16 mouse cellular contexts compared by ENCODE assay signal in the genomic region with DNA sequence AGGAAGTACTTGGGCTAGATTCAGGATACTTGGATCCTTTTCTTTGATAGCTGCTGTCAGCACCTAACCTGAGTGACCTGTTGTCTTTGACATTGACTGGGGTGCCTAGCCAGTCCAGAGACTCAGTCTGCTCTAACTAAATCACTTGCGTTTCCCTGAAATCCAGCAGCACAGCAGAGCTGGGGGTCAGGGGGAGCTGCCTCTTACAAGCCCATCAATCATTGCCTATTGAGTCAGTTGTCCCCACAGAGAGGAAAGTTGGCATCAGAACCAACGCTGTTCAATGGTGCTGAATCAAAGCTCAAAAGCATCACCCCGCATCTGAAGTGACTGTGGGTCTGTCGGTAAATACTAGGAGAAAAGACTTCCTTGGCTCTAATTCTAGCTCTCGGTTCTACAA.
DNase-seq lines count a peak whose midpoint lies in the region; ATAC-seq lines count a peak whose summit lies in the region.
"Had no signal": no experiment of that assay in that cellular context is flagged by ENCODE, and none has a peak within 500 bp of the region (broad histone marks: within the 10 kb centered on the region; RNA-seq: fewer than 3 reads in every experiment).

No protein-coding gene starts in this region.

- H3K4me2 ChIP-seq in heart, embryonic 12.5 days = no peak overlapping the region
- no peak overlapping the region for H3K4me2 ChIP-seq in neural tube, embryonic 12.5 days (replicated peaks)
- no peak overlapping the region for H3K4me2 ChIP-seq in hindbrain, embryonic 14.5 days (replicated peaks)
- H3K4me2 ChIP-seq: heart, embryonic 15.5 days; kidney, embryonic 15.5 days; limb, embryonic 12.5 days had no signal

- H3K27ac ChIP-seq in heart, embryonic 12.5 days (ENCODE audit: poor library complexity, severe bottlenecking) = no peak overlapping the region
- H3K27ac ChIP-seq in neural tube, embryonic 12.5 days = no peak overlapping the region
- no peak overlapping the region for H3K27ac ChIP-seq in hindbrain, embryonic 14.5 days
- H3K27ac ChIP-seq: heart, embryonic 15.5 days; kidney, embryonic 15.5 days; limb, embryonic 12.5 days; liver, embryonic 14.5 days; macrophage had no signal

- peaks cover 12% of the 10 kb centered on the region for H3K4me1 ChIP-seq in heart, embryonic 12.5 days (replicated peaks)
- peaks cover 15% of the 10 kb centered on the region for H3K4me1 ChIP-seq in neural tube, embryonic 12.5 days
- H3K4me1 ChIP-seq in hindbrain, embryonic 14.5 days (replicated peaks; ENCODE audit: control insufficient read depth, insufficient read depth, low read length) = peaks cover 18% of the 10 kb centered on the region

- WGBS in heart, embryonic 12.5 days = 41% methylated on average over 5 of the region's 5 CpGs
- 11% methylated on average over 5 of the region's 5 CpGs for WGBS in neural tube, embryonic 12.5 days
- WGBS in hindbrain, embryonic 14.5 days = 11% methylated on average over 5 of the region's 5 CpGs

- no peak overlapping the region for H3K9ac ChIP-seq in heart, embryonic 12.5 days
- no peak overlapping the region for H3K9ac ChIP-seq in neural tube, embryonic 12.5 days
- H3K9ac ChIP-seq in hindbrain, embryonic 14.5 days = no peak overlapping the region
- H3K9ac ChIP-seq: heart, embryonic 15.5 days; kidney, embryonic 15.5 days; limb, embryonic 12.5 days; liver, embryonic 14.5 days had no signal

- no peaks in the 10 kb centered on the region for H3K27me3 ChIP-seq in heart, embryonic 12.5 days (replicated peaks)
- no peaks in the 10 kb centered on the region for H3K27me3 ChIP-seq in neural tube, embryonic 12.5 days (replicated peaks)
- H3K27me3 ChIP-seq in hindbrain, embryonic 14.5 days (ENCODE audit: control insufficient read depth, insufficient read depth, low read length) = no peaks in the 10 kb centered on the region; the same call in none of the 2 replicates
- H3K27me3 ChIP-seq: heart, embryonic 15.5 days; kidney, embryonic 15.5 days; limb, embryonic 12.5 days had no signal

- H3K4me3 ChIP-seq in heart, embryonic 12.5 days = no peak overlapping the region
- H3K4me3 ChIP-seq in neural tube, embryonic 12.5 days = no peak overlapping the region
- H3K4me3 ChIP-seq in hindbrain, embryonic 14.5 days (replicated peaks; ENCODE audit: low read length) = no peak overlapping the region
- H3K4me3 ChIP-seq: heart, embryonic 15.5 days; kidney, embryonic 15.5 days; limb, embryonic 12.5 days had no signal

- no peaks in the 10 kb centered on the region for H3K9me3 ChIP-seq in heart, embryonic 12.5 days (replicated peaks)
- H3K9me3 ChIP-seq in neural tube, embryonic 12.5 days = no peaks in the 10 kb centered on the region
- H3K9me3 ChIP-seq in hindbrain, embryonic 14.5 days (ENCODE audit: control insufficient read depth, low read length) = no peaks in the 10 kb centered on the region
- H3K9me3 ChIP-seq: heart, embryonic 15.5 days; kidney, embryonic 15.5 days; limb, embryonic 12.5 days had no signal

- H3K36me3 ChIP-seq in heart, embryonic 12.5 days = no peaks in the 10 kb centered on the region
- no peaks in the 10 kb centered on the region for H3K36me3 ChIP-seq in neural tube, embryonic 12.5 days
- H3K36me3 ChIP-seq in hindbrain, embryonic 14.5 days (replicated peaks; ENCODE audit: control insufficient read depth, insufficient read depth) = no peaks in the 10 kb centered on the region
- H3K36me3 ChIP-seq: heart, embryonic 15.5 days; kidney, embryonic 15.5 days; limb, embryonic 12.5 days had no signal

- no peak for ATAC-seq in heart, embryonic 12.5 days (ENCODE audit: insufficient number of reproducible peaks, low FRiP score)
- 0 out of 2 replicates have a peak, but pooled peaks have one; percentile 50 for ATAC-seq in neural tube, embryonic 12.5 days (ENCODE audit: low FRiP score, low read depth)
- peak; percentile 43; the same call in 1 of the 2 replicates for ATAC-seq in hindbrain, embryonic 14.5 days (ENCODE audit: low FRiP score)

- peak; percentile 83 for DNase-seq in heart, adult 11 months
- no peak for DNase-seq in neural tube, embryonic 10.5 days (ENCODE audit: extremely low spot score, low spot score)
- DNase-seq in hindbrain, embryonic 14.5 days (ENCODE audit: low spot score) = peak; percentile 60
- no peak for DNase-seq in retina, embryonic 14.5 days (ENCODE audit: low spot score)
- no peak for DNase-seq in layer of hippocampus, adult 9-10 months (ENCODE audit: low spot score)
- DNase-seq in spleen, adult 18-20 months = no peak
- DNase-seq: B cell, adult 2 months; cerebellum, adult 11-12 months; right cerebral cortex, postnatal 25 days had no signal

Comparison
In these comparisons a context has a peak if more than half of its experiments do, and no peak if none do; other contexts are left out.
1. DNase-seq: peak in heart, adult 11 months (single experiment) and hindbrain, embryonic 14.5 days (single experiment); none in neural tube, embryonic 10.5 days (single experiment), retina, embryonic 14.5 days (single experiment), layer of hippocampus, adult 9-10 months (single experiment) and spleen, adult 18-20 months (0 of 2).